In genomic region chr16:39223551-39223950, GRCm38 (mm10) we compare ENCODE assay signal across 19 mouse cellular contexts.
DNase-seq lines count a peak whose midpoint lies in the region; TF ChIP-seq lines count a peak whose summit lies in the region.
"Had no signal": no experiment of that assay in that cellular context is flagged by ENCODE, and none has a peak within 500 bp of the region (broad histone marks: within the 10 kb centered on the region; RNA-seq: fewer than 3 reads in every experiment).

No protein-coding gene starts in this region.

- intact Hi-C loops in left cerebral cortex, adult 2 months (cut with DNase I): loop anchor here (1.0 kb wide), 1 partner anchor 31 kb away; no protein-coding TSS in a partner anchor
- intact Hi-C loops in left cerebral cortex, postnatal 25 days (cut with DNase I): no loop called here
- intact Hi-C loops in heart, postnatal 36 days (cut with DNase I): no loop called here

- no peak for TF ChIP-seq CTCF in left cerebral cortex, adult 2 months (IDR thresholded peaks at IDR 0.05)

- H3K27ac ChIP-seq in left cerebral cortex, adult 2 months: no peak overlapping the region
- H3K27ac ChIP-seq: embryonic facial prominence, embryonic 12.5 days; hindbrain, embryonic 15.5 days; intestine, embryonic 15.5 days; liver, embryonic 14.5 days; lung, embryonic 15.5 days; macrophage; neural tube, embryonic 12.5 days had no signal

- DNase-seq in left cerebral cortex, adult 11 months (ENCODE audit: low spot score): peak; percentile 27
- no peak for DNase-seq in left cerebral cortex, adult 2 months (ENCODE audit: extremely low spot score in 1 of 2, low spot score in 2 of 2)
- peak; percentile 43 for DNase-seq in brain, embryonic 18.5 days (ENCODE audit: low read depth, low spot score)
- peak; percentile 49 to 66 for DNase-seq in frontal cortex, adult 2 months (ENCODE audit: extremely low spot score in 1 of 2, low spot score in 1 of 2)
- peak; percentile 13 to 86 for DNase-seq in left cerebral cortex, postnatal 25 days (ENCODE audit: low spot score in 2 of 2)
- no peak for DNase-seq in heart, postnatal 36 days
- DNase-seq in urinary bladder, postnatal 36 days (ENCODE audit: low spot score in 2 of 2): no peak
- DNase-seq: cerebellum, adult 9-11 months; heart, postnatal 10 days; kidney, adult 9 months; kidney, postnatal 25 days had no signal

- no peak overlapping the region for H3K4me3 ChIP-seq in left cerebral cortex, adult 2 months
- H3K4me3 ChIP-seq: embryonic facial prominence, embryonic 12.5 days; erythroblast, embryonic 14.5 days; hindbrain, embryonic 15.5 days; intestine, embryonic 15.5 days; lung, embryonic 15.5 days; neural tube, embryonic 12.5 days had no signal

Comparison
In these comparisons a context has a peak if more than half of its experiments do, and no peak if none do; other contexts are left out.
1. DNase-seq: peak in left cerebral cortex, adult 11 months (single experiment), brain, embryonic 18.5 days (single experiment), frontal cortex, adult 2 months (2 of 2) and left cerebral cortex, postnatal 25 days (2 of 2); none in left cerebral cortex, adult 2 months (0 of 2), heart, postnatal 36 days (0 of 2) and urinary bladder, postnatal 36 days (0 of 2).